Mouse (Mus musculus) kidney, adult 18-20 months (tissue): ENCODE measurements at regions not wholly inside any gene's neighbourhood (a gene's known extent, or its start where the extent isn't known, plus 50 kb on each side); places are given as distances from the start of the nearest gene placed in this dataset.

Source experiments
- DNase-seq: peaks from one replicate; pipeline ENCODE4 v3.0.0; 2021

GRCm38 (mm10) chr13:47764802-47765597 is 496.0 kb upstream of the Id4 start:
- peak; percentile 9 for DNase-seq

DNA sequence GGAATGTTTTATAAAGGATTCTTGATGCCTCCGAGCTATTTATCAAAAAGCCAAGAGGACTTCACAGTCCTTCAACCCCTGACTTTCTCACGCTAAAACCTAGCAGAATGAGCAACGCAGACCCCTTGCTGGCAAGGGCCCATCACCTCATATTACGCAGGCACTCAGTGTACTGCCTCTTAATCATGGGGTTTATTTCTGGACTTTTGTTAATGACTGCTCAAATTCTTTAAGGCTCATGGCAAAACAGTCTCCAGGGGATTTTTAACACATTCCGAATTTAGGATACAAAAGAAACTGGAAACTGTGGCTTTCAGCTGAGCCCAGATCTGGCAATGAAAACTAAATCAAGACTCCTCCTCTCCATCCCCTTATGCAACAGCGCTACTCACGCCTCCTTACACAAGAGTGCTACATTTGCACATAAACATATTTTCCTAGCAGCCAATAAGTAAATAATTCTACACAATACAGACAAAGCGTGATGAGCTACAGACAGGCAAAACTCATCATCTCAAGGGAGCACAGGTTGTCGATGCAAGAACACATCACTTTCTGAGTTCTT is 492.0 kb upstream of the Id4 start:
- DNase-seq = no peak

GRCm38 (mm10) chr13:47777206-47778099 is 483.6 kb upstream of the Id4 start:
- DNase-seq = no peak

GRCm38 (mm10) chr13:47778218-47779009 is 482.6 kb upstream of the Id4 start:
- DNase-seq = no peak

GRCm38 (mm10) chr13:47784406-47784805 is 476.6 kb upstream of the Id4 start:
- peak; percentile 6 for DNase-seq

- no peak for DNase-seq
Observed at GRCm38 (mm10) chr13:47797859-47798258, 463.2 kb upstream of the Id4 start.

GRCm38 (mm10) chr13:47811711-47812415 is 449.2 kb upstream of the Id4 start:
- no peak for DNase-seq

DNA sequence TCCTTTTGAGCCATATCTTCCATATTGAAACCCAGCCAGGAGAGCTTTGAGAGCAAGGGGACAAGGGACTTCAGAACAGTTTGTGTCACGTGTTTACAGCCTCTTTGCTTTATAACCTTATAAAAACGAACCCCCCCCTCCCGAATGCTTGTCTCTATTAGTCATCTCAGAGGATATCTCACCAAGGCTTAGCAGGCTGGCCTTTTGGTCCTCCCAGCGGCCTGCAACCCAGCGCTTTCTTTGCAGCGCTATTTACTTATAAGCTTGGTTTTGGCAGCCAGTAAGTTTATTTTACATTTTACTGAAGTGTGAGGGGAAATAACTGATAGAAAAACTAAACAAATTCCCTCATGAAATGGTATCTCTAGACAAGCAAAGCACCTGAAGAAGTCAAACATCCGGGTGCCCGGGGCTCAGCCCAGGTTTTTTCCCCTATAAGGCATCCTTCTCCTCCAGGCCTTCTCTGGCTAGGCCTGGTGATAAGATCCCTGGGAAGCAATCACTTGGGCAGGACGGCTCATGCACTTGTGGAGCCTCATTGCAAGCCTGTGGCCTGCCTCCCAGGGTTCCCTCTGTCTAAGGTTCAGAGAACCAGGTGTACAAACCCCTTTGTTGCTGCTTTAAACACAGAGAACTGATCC is 442.0 kb upstream of the Id4 start:
- DNase-seq = no peak

GRCm38 (mm10) chr13:47836491-47836890 is 424.5 kb upstream of the Id4 start:
- peak; percentile 21 for DNase-seq

GRCm38 (mm10) chr13:47842418-47842817 is 418.6 kb upstream of the Id4 start:
- DNase-seq = no peak

GRCm38 (mm10) chr13:47843011-47843410 is 418.0 kb upstream of the Id4 start:
- no peak for DNase-seq

DNA sequence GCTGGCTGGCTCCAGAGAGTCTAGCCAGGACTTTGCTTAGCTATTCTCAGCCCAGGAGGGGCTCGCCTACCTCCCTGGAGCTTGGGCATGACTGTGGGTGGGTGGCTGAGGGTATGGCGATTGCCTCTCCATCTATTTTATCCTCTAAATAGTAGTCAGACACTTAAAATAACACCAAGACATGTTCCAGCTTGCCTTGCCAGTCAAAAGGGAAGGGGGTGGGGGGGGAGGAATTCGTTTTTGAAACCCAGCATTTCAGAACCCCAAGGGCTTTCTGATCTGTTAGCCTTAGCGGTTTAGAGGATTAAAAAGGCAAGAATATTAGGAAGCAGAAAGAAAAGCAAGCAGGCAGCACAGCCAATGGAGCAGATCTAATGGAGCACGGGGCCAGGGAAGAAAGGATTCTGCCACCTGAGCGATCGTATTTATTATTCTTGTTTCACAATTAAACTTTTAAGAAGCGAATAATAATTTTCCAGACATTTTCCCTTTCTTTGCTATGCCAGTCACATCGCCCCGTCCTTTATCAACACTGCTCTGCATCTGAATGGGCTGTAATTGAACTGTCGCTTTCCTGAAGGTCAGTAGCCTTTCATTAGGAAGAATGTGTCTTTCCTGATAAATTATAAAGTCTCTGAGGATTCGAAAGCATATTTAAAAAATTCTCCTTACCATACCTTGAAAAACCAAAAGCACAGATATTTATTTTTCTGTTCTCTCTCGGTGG is 417.3 kb upstream of the Id4 start:
- DNase-seq = no peak

DNA sequence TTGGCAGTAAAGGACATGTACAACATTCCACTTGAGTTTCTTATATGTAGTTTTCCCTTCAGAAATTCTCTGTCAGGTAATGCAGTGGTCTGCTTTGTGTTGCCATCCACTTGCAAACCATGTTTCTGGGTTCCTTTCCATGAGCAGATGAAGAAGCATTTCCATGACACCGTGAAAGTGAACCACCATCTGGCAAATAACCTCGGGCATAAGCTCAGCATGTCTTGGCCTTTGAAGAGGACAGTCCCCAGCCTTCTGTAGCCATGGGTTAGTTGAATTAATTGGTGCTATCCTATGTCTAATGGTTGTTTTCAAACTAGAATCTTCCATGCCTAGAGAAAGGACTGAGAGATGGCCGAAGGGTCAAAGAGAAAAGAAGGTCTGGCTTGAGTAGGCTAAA is 414.3 kb upstream of the Id4 start:
- DNase-seq = no peak

GRCm38 (mm10) chr13:47848371-47849188 is 412.4 kb upstream of the Id4 start:
- DNase-seq = no peak

DNA sequence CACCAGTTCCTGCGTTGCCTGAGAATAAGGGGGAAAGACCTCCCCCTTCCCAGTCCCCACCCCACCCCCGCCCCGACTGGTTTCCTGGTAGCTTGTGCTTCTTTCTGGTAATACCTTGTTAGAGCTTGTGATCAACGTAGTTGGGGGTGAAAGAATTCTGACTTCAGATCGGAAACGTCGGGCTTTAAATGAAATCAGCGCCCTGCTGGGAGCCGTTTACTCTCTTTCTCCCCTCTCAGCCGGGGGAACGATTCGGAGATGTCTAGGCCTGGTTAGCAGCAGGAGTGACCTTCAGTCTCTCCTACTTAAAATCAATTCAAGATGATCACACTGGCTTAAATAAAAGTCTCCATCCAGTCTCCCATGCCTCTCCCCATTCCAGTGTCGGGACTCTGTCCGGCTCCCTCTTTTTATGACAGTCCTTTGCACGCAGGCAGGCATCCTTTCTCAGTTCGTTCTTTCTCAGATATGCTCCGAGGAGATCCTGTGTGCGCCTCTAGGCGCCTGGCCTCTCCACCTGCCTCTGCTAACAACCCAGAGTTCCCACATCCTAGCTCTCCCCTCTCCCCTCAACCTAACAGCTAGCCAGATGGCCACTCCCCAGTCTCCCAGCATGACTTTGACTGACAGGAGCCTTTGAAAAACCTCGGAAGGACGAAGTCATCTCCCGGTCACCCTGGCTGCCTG is 405.5 kb upstream of the Id4 start:
- no peak for DNase-seq

- DNase-seq = no peak
Observed at GRCm38 (mm10) chr13:47858946-47859345, 402.1 kb upstream of the Id4 start.

DNA sequence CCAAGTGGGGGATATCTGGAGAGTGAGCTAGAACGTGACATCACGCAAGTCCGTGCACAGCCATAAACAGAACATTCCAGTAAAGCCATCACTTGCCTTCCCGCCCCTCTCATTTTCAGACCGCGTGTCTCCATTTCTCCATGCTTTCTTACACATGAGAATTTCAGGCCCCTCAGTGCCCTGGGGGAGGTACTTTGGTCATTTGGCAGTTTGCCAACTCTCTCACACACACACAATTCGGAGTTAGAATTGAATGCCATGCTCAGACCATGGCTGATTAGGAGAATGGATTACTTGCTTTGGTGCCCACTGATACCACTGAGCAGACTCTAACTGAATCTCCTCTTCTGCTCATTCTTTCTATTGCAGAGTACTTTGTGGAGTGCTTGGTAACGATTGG is 400.7 kb upstream of the Id4 start:
- no peak for DNase-seq

DNA sequence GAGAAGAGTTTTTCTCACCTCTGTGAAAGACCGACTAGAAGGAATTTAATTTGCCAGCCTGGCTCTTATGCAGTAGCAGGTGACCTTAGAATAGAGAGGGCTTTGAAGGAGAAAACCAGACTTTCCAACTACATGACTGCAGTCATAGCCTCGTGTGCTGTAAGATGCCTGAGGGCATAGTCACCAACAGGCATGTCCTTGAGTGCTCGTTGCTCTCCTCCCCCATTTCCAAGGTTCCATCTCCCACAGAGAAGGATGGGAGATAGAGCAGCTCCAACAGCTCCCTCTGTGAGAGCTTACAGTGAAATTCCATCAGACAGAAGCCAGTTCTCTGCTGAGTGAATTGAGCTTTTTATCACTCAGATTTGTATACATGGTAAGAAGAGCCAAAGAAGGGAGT is 398.1 kb upstream of the Id4 start:
- DNase-seq = no peak

DNA sequence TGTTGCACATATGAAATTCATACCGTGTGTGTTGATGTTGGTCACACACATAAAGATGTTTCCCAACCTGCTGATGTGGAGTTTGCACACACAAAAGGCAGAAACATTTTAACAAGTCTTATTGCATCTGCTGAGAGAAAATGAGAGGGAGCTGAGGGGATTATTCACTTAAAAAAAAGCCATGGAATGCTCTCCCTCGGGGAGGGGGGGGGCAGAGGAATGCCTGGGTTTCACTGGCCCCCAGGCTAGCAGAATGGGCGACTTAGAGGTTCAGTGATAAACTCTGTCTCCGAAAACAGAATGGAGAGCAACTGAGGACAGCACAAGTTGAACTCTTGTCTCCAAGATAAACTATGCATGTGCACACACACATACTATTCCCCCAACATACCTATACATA is 392.4 kb upstream of the Id4 start:
- no peak for DNase-seq
